Mouse (Mus musculus) forebrain, embryonic 14.5 days (tissue): Measurements from ENCODE around the gene Ptprn2. TPM values are rescaled to one million over a fixed set of nuclear protein-coding genes. Genes with fewer than 3 reads are reported as not detected.

Source experiments
- ATAC-seq: fragments of 200-750 bp; cut with Nextera tagmentation; 2 replicates; pipeline ENCODE4 v1.8.0; 2017; ENCODE audit warnings: mild to moderate bottlenecking, moderate library complexity
- DNase-seq: peaks from one replicate; pipeline ENCODE4 v3.0.0-alpha.2; 2015; ENCODE audit warnings: low spot score
- H3K27ac ChIP-seq: fragments of 300-500 bp; sonication (generic); 2 replicates; pipeline ENCODE4 v1.5.1; 2014; ENCODE audit warnings: low read depth, mild to moderate bottlenecking, control low read depth, low read length, moderate library complexity
- H3K27me3 ChIP-seq: fragments of 300-500 bp; sonication (generic); replicated peaks from 2 replicates; pipeline ENCODE4 v1.6.1; 2014; ENCODE audit warnings: low read length, control low read depth, mixed read lengths; ENCODE audit not compliant: control insufficient read depth, insufficient read depth
- H3K36me3 ChIP-seq: fragments of 300-500 bp; sonication (generic); 2 replicates; pipeline ENCODE4 v1.6.1; 2014; ENCODE audit warnings: low read length, control low read depth; ENCODE audit not compliant: control insufficient read depth, insufficient read depth
- H3K4me1 ChIP-seq: fragments of 300-500 bp; sonication (generic); 2 replicates; pipeline ENCODE4 v1.6.1; 2014; ENCODE audit warnings: antibody characterized with exemption, low read length, control low read depth; ENCODE audit not compliant: control insufficient read depth, insufficient read depth
- H3K4me2 ChIP-seq: fragments of 300-500 bp; sonication (generic); 2 replicates; pipeline ENCODE4 v1.6.1; 2014; ENCODE audit warnings: mild to moderate bottlenecking, control low read depth, low read length
- H3K4me3 ChIP-seq: fragments of 300-500 bp; sonication (generic); 2 replicates; pipeline ENCODE4 v1.5.1; 2014; ENCODE audit warnings: low read depth, low read length, control low read depth
- H3K9ac ChIP-seq: fragments of 300-500 bp; sonication (generic); 2 replicates; pipeline ENCODE4 v1.6.1; 2014; ENCODE audit warnings: mild to moderate bottlenecking, low read length, control low read depth, moderate library complexity
- H3K9me3 ChIP-seq: fragments of 300-500 bp; sonication (generic); replicated peaks from 2 replicates; pipeline ENCODE4 v1.6.1; 2016; ENCODE audit warnings: low read length, control low read depth, mixed read lengths; ENCODE audit not compliant: control insufficient read depth
- WGBS: fragments of 180-500 bp; shearing (Covaris S2); extraction: QIAGEN DNeasy Blood & Tissue Kit; methylation state at CpG from one replicate; pipeline ENCODE4 v1.1.7; 2014; 5-methylcytosine and 5-hydroxymethylcytosine counted together
- polyA plus RNA-seq: library from polyadenylated mRNA; unstranded; fragments of >200 nt; fragmentation: Nextera tagmentation; extraction: Ambion mirVana; gene quantifications from 2 replicates; pipeline ENCODE4 v1.2.1, GENCODE M21; 2014

The Ptprn2 gene
- polyA plus RNA-seq, 1 experiment from 2014 or later: 4.1 TPM

GRCm38 (mm10) chr12:117058975-117059374, 573.5 kb downstream of the Ptprn2 start:
- Histone ChIP-seq H3K27ac (no peak overlapping the region), H3K4me2 (no peak overlapping the region), H3K4me1 (peaks cover 13% of the 10 kb centered on the region), H3K27me3 (peaks cover 35% of the 10 kb centered on the region), H3K9ac (no peak overlapping the region), H3K9me3 (no peaks in the 10 kb centered on the region), H3K4me3 (no peak overlapping the region), H3K36me3 (no peaks in the 10 kb centered on the region)
- 81% methylated on average over 7 of the region's 7 CpGs for WGBS
- no peak for DNase-seq
- ATAC-seq: no peak

- H3K4me1 ChIP-seq: no peaks in the 10 kb centered on the region
- H3K36me3 ChIP-seq: no peaks in the 10 kb centered on the region
- DNase-seq (no peak), ATAC-seq (no peak)
- no peaks in the 10 kb centered on the region for H3K9me3 ChIP-seq
- H3K4me3 ChIP-seq: no peak overlapping the region
- H3K27me3 ChIP-seq: no peaks in the 10 kb centered on the region
- no peak overlapping the region for H3K4me2 ChIP-seq
- H3K9ac ChIP-seq: no peak overlapping the region
- no peak overlapping the region for H3K27ac ChIP-seq
- 77% methylated on average over 7 of the region's 7 CpGs for WGBS
Observed at GRCm38 (mm10) chr12:117077664-117078063, 592.1 kb downstream of the Ptprn2 start.

- no peak overlapping the region for H3K27ac ChIP-seq
- H3K4me3 ChIP-seq: no peak overlapping the region
- H3K27me3 ChIP-seq: no peaks in the 10 kb centered on the region
- H3K9me3 ChIP-seq: no peaks in the 10 kb centered on the region
- H3K9ac ChIP-seq: no peak overlapping the region
- no peaks in the 10 kb centered on the region for H3K36me3 ChIP-seq
- H3K4me1 ChIP-seq: peaks cover 2% of the 10 kb centered on the region
- no peak overlapping the region for H3K4me2 ChIP-seq
- WGBS: 82% methylated on average over 5 of the region's 5 CpGs
- DNase-seq (no peak), ATAC-seq (no peak)
Observed at GRCm38 (mm10) chr12:117078945-117079344, 593.4 kb downstream of the Ptprn2 start.

- H3K4me3 ChIP-seq: no peak overlapping the region
- H3K27me3 ChIP-seq: no peaks in the 10 kb centered on the region
- peaks cover 10% of the 10 kb centered on the region for H3K4me1 ChIP-seq
- H3K9ac ChIP-seq: no peak overlapping the region
- H3K27ac ChIP-seq: no peak overlapping the region
- ATAC-seq (no peak), DNase-seq (no peak)
- H3K36me3 ChIP-seq: no peaks in the 10 kb centered on the region
- WGBS: 48% methylated on average over 2 of the region's 2 CpGs
- H3K4me2 ChIP-seq: no peak overlapping the region
- no peaks in the 10 kb centered on the region for H3K9me3 ChIP-seq
Observed at GRCm38 (mm10) chr12:117079724-117080123, 594.2 kb downstream of the Ptprn2 start.

GRCm38 (mm10) chr12:117083856-117084701, 598.6 kb downstream of the Ptprn2 start:
- Histone ChIP-seq H3K4me2 (no peak overlapping the region), H3K27ac (peak overlapping the region; percentile 35; the same call in 1 of the 2 replicates), H3K4me1 (peaks cover 20% of the 10 kb centered on the region), H3K9me3 (no peaks in the 10 kb centered on the region), H3K36me3 (no peaks in the 10 kb centered on the region), H3K27me3 (no peaks in the 10 kb centered on the region), H3K4me3 (no peak overlapping the region), H3K9ac (0 out of 2 replicates have a peak overlapping the region, but pooled peaks have one; percentile 10)
- ATAC-seq (peak; percentile 40), DNase-seq (peak; percentile 56)
- 22% methylated on average over 3 of the region's 3 CpGs for WGBS

- WGBS: 14% methylated on average over 5 of the region's 5 CpGs
- Histone ChIP-seq H3K27me3 (no peaks in the 10 kb centered on the region), H3K27ac (peak overlapping the region; percentile 35; the same call in 1 of the 2 replicates), H3K4me3 (no peak overlapping the region), H3K4me1 (peaks cover 20% of the 10 kb centered on the region), H3K36me3 (no peaks in the 10 kb centered on the region), H3K9ac (peak overlapping the region; percentile 3; the same call in 1 of the 2 replicates), H3K4me2 (no peak overlapping the region), H3K9me3 (no peaks in the 10 kb centered on the region)
- ATAC-seq (0 out of 2 replicates have a peak, but pooled peaks have one; percentile 13), DNase-seq (no peak)
Observed at GRCm38 (mm10) chr12:117084702-117085409, 599.3 kb downstream of the Ptprn2 start.

GRCm38 (mm10) chr12:117085661-117086335, 600.3 kb downstream of the Ptprn2 start:
- Histone ChIP-seq H3K27ac (no peak overlapping the region), H3K4me2 (no peak overlapping the region), H3K36me3 (no peaks in the 10 kb centered on the region), H3K4me3 (no peak overlapping the region), H3K9ac (no peak overlapping the region), H3K4me1 (peaks cover 20% of the 10 kb centered on the region), H3K27me3 (no peaks in the 10 kb centered on the region), H3K9me3 (no peaks in the 10 kb centered on the region)
- DNase-seq (peak; percentile 82), ATAC-seq (peak; percentile 49; the same call in 1 of the 2 replicates)
- 20% methylated on average over 1 of the region's 1 CpGs for WGBS

GRCm38 (mm10) chr12:117092345-117093107, 607.0 kb downstream of the Ptprn2 start:
- H3K27ac ChIP-seq: no peak overlapping the region
- H3K9ac ChIP-seq: no peak overlapping the region
- no peak for DNase-seq
- peaks cover 4% of the 10 kb centered on the region; the same call in 1 of the 2 replicates for H3K27me3 ChIP-seq
- H3K4me1 ChIP-seq: no peaks in the 10 kb centered on the region
- ATAC-seq: no peak
- no peak overlapping the region for H3K4me2 ChIP-seq
- H3K36me3 ChIP-seq: no peaks in the 10 kb centered on the region
- H3K9me3 ChIP-seq: no peaks in the 10 kb centered on the region
- no peak overlapping the region for H3K4me3 ChIP-seq
- WGBS: 90% methylated on average over 4 of the region's 4 CpGs
